Mouse (Mus musculus) myocyte (in vitro differentiated cells): ENCODE measurements around the gene Adamts12. TPM values are rescaled to one million over a fixed set of nuclear protein-coding genes. Genes with fewer than 3 reads are reported as not detected.

Experiments
- H3K27me3 ChIP-seq: one replicate; pipeline ENCODE4 v1.6.1; 2011; ENCODE audit not compliant: control insufficient read depth, insufficient read depth, insufficient read length
- H3K36me3 ChIP-seq: one replicate; pipeline ENCODE4 v1.6.1; 2011; ENCODE audit not compliant: control insufficient read depth, insufficient read depth
- H3K4me2 ChIP-seq: one replicate; pipeline ENCODE4 v1.6.1; 2011; ENCODE audit warnings: low read depth, control low read depth
- H3K4me3 ChIP-seq: one replicate; pipeline ENCODE4 v1.5.1; 2011; ENCODE audit warnings: mild to moderate bottlenecking, control low read depth, moderate library complexity
- H3K79me2 ChIP-seq: one replicate; pipeline ENCODE4 v1.6.1; 2011; ENCODE audit not compliant: control insufficient read depth, insufficient read depth
- H3ac ChIP-seq: one replicate; pipeline ENCODE4 v1.6.1; 2011; ENCODE audit not compliant: control insufficient read depth, insufficient read length
- CEBPB ChIP-seq: IDR thresholded peaks from 2 replicates; pipeline ENCODE4 v1.6.1; 2011; ENCODE audit warnings: mild to moderate bottlenecking, moderate library complexity; ENCODE audit not compliant: poor library complexity, insufficient read depth, severe bottlenecking
- E2F4 ChIP-seq: IDR thresholded peaks from one replicate; pipeline ENCODE4 v1.6.1; 2011; ENCODE audit warnings: mild to moderate bottlenecking, control low read depth, moderate library complexity; ENCODE audit not compliant: insufficient read depth
- MAX ChIP-seq: IDR thresholded peaks from one replicate; pipeline ENCODE4 v1.6.1; 2011; ENCODE audit warnings: low read depth, mild to moderate bottlenecking, control low read depth
- MYOD1 ChIP-seq, 3 experiments: IDR thresholded peaks; one replicate each; pipeline ENCODE4 v1.6.1; 2011; ENCODE audit warnings: control low read depth in 2 of 3, low read depth in 2 of 3, mild to moderate bottlenecking in 2 of 3, moderate library complexity in 1 of 3; ENCODE audit not compliant: insufficient read length in 2 of 3, control insufficient read depth in 1 of 3
- MYOG ChIP-seq, 3 experiments: IDR thresholded peaks; one replicate each; pipeline ENCODE4 v1.6.1; 2011; ENCODE audit warnings: control low read depth in 2 of 3, low read depth in 2 of 3, mild to moderate bottlenecking in 2 of 3; ENCODE audit not compliant: insufficient read length in 2 of 3, control insufficient read depth in 1 of 3, insufficient read depth in 1 of 3
- POLR2A ChIP-seq: IDR thresholded peaks from one replicate; pipeline ENCODE4 v1.6.1; 2011; ENCODE audit warnings: low read depth, mild to moderate bottlenecking, control low read depth, moderate library complexity; ENCODE audit not compliant: insufficient read length
- POLR2AphosphoS2 ChIP-seq: IDR thresholded peaks from one replicate; pipeline ENCODE4 v1.6.1; 2011; ENCODE audit warnings: low read depth, control low read depth; ENCODE audit not compliant: insufficient read length
- REST ChIP-seq: IDR thresholded peaks from one replicate; pipeline ENCODE4 v1.6.1; 2011; ENCODE audit warnings: mild to moderate bottlenecking, control low read depth, moderate library complexity; ENCODE audit not compliant: insufficient read depth, insufficient read length
- SRF ChIP-seq: IDR thresholded peaks from one replicate; pipeline ENCODE4 v1.6.1; 2011; ENCODE audit warnings: low read depth; ENCODE audit not compliant: control insufficient read depth, insufficient read length
- TCF12 ChIP-seq: IDR thresholded peaks from one replicate; pipeline ENCODE4 v1.6.1; 2011; ENCODE audit warnings: mild to moderate bottlenecking, control low read depth; ENCODE audit not compliant: poor library complexity, insufficient read depth, severe bottlenecking
- TCF3 ChIP-seq: IDR thresholded peaks from one replicate; pipeline ENCODE4 v1.6.1; 2011; ENCODE audit warnings: low read depth, control low read depth; ENCODE audit not compliant: insufficient read length
- USF1 ChIP-seq: IDR thresholded peaks from one replicate; pipeline ENCODE4 v1.6.1; 2011; ENCODE audit warnings: low read depth, mild to moderate bottlenecking, control low read depth, moderate library complexity
- polyA plus RNA-seq: library from polyadenylated mRNA; unstranded; fragments of >200 nt; fragmentation: generic; extraction: Trizol; gene quantifications from one replicate; pipeline ENCODE4 v1.2.1, GENCODE M21; 2012; ENCODE audit warnings: missing spikeins

Adamts12 gene
- polyA plus RNA-seq, 1 experiment: 0.55 TPM

GRCm38 (mm10) chr15:11360888-11361287 is 296.3 kb downstream of the Adamts12 start:
- Histone ChIP-seq H3K4me2 (no peak overlapping the region), H3K79me2 (no peaks in the 10 kb centered on the region)

GRCm38 (mm10) chr15:11361824-11362223 is 297.2 kb downstream of the Adamts12 start:
- H3K27me3 ChIP-seq: peaks cover 18% of the 10 kb centered on the region
- no peaks in the 10 kb centered on the region for H3K36me3 ChIP-seq
- no peaks in the 10 kb centered on the region for H3K79me2 ChIP-seq
- H3K4me2 ChIP-seq: no peak overlapping the region
- TF ChIP-seq MYOG (IDR thresholded peaks at IDR 0.05; ENCODE audit: control insufficient read depth in 1 of 3, insufficient read depth in 1 of 3, insufficient read length in 2 of 3, low read depth in 2 of 3) (no peak), SRF (no peak), USF1 (no peak), POLR2A (no peak), TCF3 (no peak), POLR2AphosphoS2 (no peak), CEBPB (no peak), E2F4 (no peak), REST (no peak)
- H3K4me3 ChIP-seq: no peak overlapping the region
- no peak overlapping the region for H3ac ChIP-seq

More at GRCm38 (mm10) chr15:11360888-11361287, 296.3 kb downstream of the Adamts12 start:
- Histone ChIP-seq H3K4me3 (no peak overlapping the region), H3K27me3 (peaks cover 18% of the 10 kb centered on the region), H3ac (no peak overlapping the region), H3K36me3 (no peaks in the 10 kb centered on the region)
- TF ChIP-seq MAX (no peak), SRF (no peak), USF1 (no peak), MYOG (IDR thresholded peaks at IDR 0.05; ENCODE audit: control insufficient read depth in 1 of 3, insufficient read depth in 1 of 3, insufficient read length in 2 of 3, low read depth in 2 of 3) (no peak), REST (no peak), MYOD1 (IDR thresholded peaks at IDR 0.05; ENCODE audit: control insufficient read depth in 1 of 3, insufficient read length in 2 of 3, low read depth in 2 of 3) (no peak), CEBPB (no peak), TCF3 (no peak), E2F4 (no peak), POLR2A (no peak), TCF12 (no peak)

- H3K27me3 ChIP-seq: peaks cover 12% of the 10 kb centered on the region
- TF ChIP-seq CEBPB: 0 out of 2 replicates have a peak, but pooled peaks have one; percentile 46
- TF ChIP-seq MYOD1 (IDR thresholded peaks at IDR 0.05; ENCODE audit: control insufficient read depth in 1 of 3, insufficient read length in 2 of 3, low read depth in 2 of 3): no peak
- no peak overlapping the region for H3ac ChIP-seq
- no peaks in the 10 kb centered on the region for H3K36me3 ChIP-seq
- H3K4me3 ChIP-seq: no peak overlapping the region
- H3K79me2 ChIP-seq: no peaks in the 10 kb centered on the region
- H3K4me2 ChIP-seq: no peak overlapping the region
Observed at GRCm38 (mm10) chr15:11364112-11364511, 299.5 kb downstream of the Adamts12 start.

- Histone ChIP-seq H3ac (no peak overlapping the region), H3K79me2 (no peaks in the 10 kb centered on the region), H3K4me3 (no peak overlapping the region), H3K36me3 (no peaks in the 10 kb centered on the region), H3K27me3 (peaks cover 9% of the 10 kb centered on the region), H3K4me2 (no peak overlapping the region)
- TF ChIP-seq POLR2AphosphoS2 (no peak), POLR2A (no peak), MYOD1 (IDR thresholded peaks at IDR 0.05; ENCODE audit: control insufficient read depth in 1 of 3, insufficient read length in 2 of 3, low read depth in 2 of 3) (no peak), USF1 (no peak), TCF12 (no peak), CEBPB (no peak), REST (no peak), MAX (no peak), SRF (no peak), MYOG (IDR thresholded peaks at IDR 0.05; ENCODE audit: control insufficient read depth in 1 of 3, insufficient read depth in 1 of 3, insufficient read length in 2 of 3, low read depth in 2 of 3) (no peak), E2F4 (no peak), TCF3 (no peak)
Observed at GRCm38 (mm10) chr15:11364795-11365194, 300.2 kb downstream of the Adamts12 start.

- no peak overlapping the region for H3K4me2 ChIP-seq
- H3K79me2 ChIP-seq: no peaks in the 10 kb centered on the region
- TF ChIP-seq E2F4 (no peak), MYOD1 (IDR thresholded peaks at IDR 0.05; ENCODE audit: control insufficient read depth in 1 of 3, insufficient read length in 2 of 3, low read depth in 2 of 3) (no peak), USF1 (no peak), REST (no peak), MYOG (IDR thresholded peaks at IDR 0.05; ENCODE audit: control insufficient read depth in 1 of 3, insufficient read depth in 1 of 3, insufficient read length in 2 of 3, low read depth in 2 of 3) (no peak), TCF3 (no peak), CEBPB (no peak), POLR2AphosphoS2 (no peak), SRF (no peak), TCF12 (no peak), POLR2A (no peak), MAX (no peak)
- H3K27me3 ChIP-seq: no peaks in the 10 kb centered on the region
- H3K36me3 ChIP-seq: no peaks in the 10 kb centered on the region
- H3K4me3 ChIP-seq: no peak overlapping the region
- no peak overlapping the region for H3ac ChIP-seq
Observed at GRCm38 (mm10) chr15:11369572-11369971, 305.0 kb downstream of the Adamts12 start.
